8 mouse cellular contexts compared by ENCODE assay signal in genomic region chr8:72548644-72549313, GRCm38 (mm10). TPM values are rescaled to one million over a fixed set of nuclear protein-coding genes. Genes with fewer than 3 reads are reported as not detected.
DNase-seq lines count a peak whose midpoint lies in the region; ATAC-seq and TF ChIP-seq lines count a peak whose summit lies in the region.

No protein-coding gene starts in this region.

- no peaks in the 10 kb centered on the region for H3K27me3 ChIP-seq in heart, postnatal 0 days (ENCODE audit: control insufficient read depth, insufficient read depth, low read length)
- H3K27me3 ChIP-seq in liver, adult 2 months (ENCODE audit: control insufficient read depth, insufficient read depth, low read length), result no peaks in the 10 kb centered on the region

- H3K9me3 ChIP-seq in heart, postnatal 0 days (replicated peaks; ENCODE audit: control insufficient read depth, low read length), result no peaks in the 10 kb centered on the region

- DNase-seq in adrenal gland, postnatal 14 days, result peak; percentile 74
- no peak for DNase-seq in adrenal gland, adult 8-10 months
- DNase-seq in retina, embryonic 14.5 days (ENCODE audit: low spot score), result peak; percentile 16
- DNase-seq in retina, postnatal 1 day, result no peak
- DNase-seq in heart, postnatal 0 days (ENCODE audit: low spot score), result no peak
- DNase-seq in liver, adult 2 months (ENCODE audit: extremely low read depth, low read depth, low spot score), result no peak
- no peak for DNase-seq in urinary bladder, postnatal 4 days (ENCODE audit: low spot score in 2 of 2)

- peak overlapping the region; percentile 79 for H3K4me3 ChIP-seq in heart, postnatal 0 days (ENCODE audit: low read depth, low read length)
- H3K4me3 ChIP-seq in liver, adult 2 months (ENCODE audit: insufficient read depth, low read depth, low read length), result peak overlapping the region; percentile 77

- peak; percentile 67 for ATAC-seq in heart, postnatal 0 days (ENCODE audit: insufficient read depth, low read depth)
- ATAC-seq in neutrophil, adult 5-6 weeks (ENCODE audit: extremely low read depth, insufficient number of reproducible peaks, low FRiP score, poor library complexity, severe bottlenecking), result peak; percentile 31

- peaks cover 14% of the 10 kb centered on the region; the same call in 1 of the 2 replicates for H3K36me3 ChIP-seq in heart, postnatal 0 days (replicated peaks; ENCODE audit: control insufficient read depth, insufficient read depth, low read length)
- H3K36me3 ChIP-seq in liver, adult 2 months (ENCODE audit: control insufficient read depth, insufficient read depth, low read length), result no peaks in the 10 kb centered on the region; the same call in 1 of the 2 replicates

- peaks cover 37% of the 10 kb centered on the region for H3K79me2 ChIP-seq in liver, adult 2 months (ENCODE audit: control insufficient read depth, insufficient read depth, low read length)

- TF ChIP-seq POLR2A in liver, adult 2 months (IDR thresholded peaks at IDR 0.05; ENCODE audit: extremely low read depth, insufficient read depth, low read length), result no peak

- TF ChIP-seq CTCF in heart, postnatal 0 days (IDR thresholded peaks at IDR 0.05; ENCODE audit: low read depth), result no peak
- no peak for TF ChIP-seq CTCF in liver, adult 2 months (IDR thresholded peaks at IDR 0.05; ENCODE audit: low read depth, low read length)

- H3K9ac ChIP-seq in heart, postnatal 0 days (replicated peaks; ENCODE audit: low read depth, low read length), result peak overlapping the region; percentile 96
- H3K9ac ChIP-seq in liver, adult 2 months (ENCODE audit: low read depth, low read length), result peak overlapping the region; percentile 70

- under 1% methylated on average over 43 of the region's 45 CpGs for WGBS in heart, postnatal 0 days
- WGBS in liver, adult 2 months, result under 1% methylated on average over 44 of the region's 45 CpGs

- peak overlapping the region; percentile 94 for H3K4me2 ChIP-seq in heart, postnatal 0 days (ENCODE audit: low read depth, low read length)

- peaks cover 17% of the 10 kb centered on the region for H3K4me1 ChIP-seq in heart, postnatal 0 days (ENCODE audit: control insufficient read depth, insufficient read depth)
- H3K4me1 ChIP-seq in liver, adult 2 months (ENCODE audit: control insufficient read depth, insufficient read depth, low read length), result peaks cover 10% of the 10 kb centered on the region

- H3K27ac ChIP-seq in heart, postnatal 0 days (ENCODE audit: low read depth), result peak overlapping the region; percentile 93
- H3K27ac ChIP-seq in liver, adult 2 months (replicated peaks; ENCODE audit: insufficient read depth, low read depth, low read length), result peak overlapping the region; percentile 54

- no peak for TF ChIP-seq EP300 in heart, postnatal 0 days (IDR thresholded peaks at IDR 0.05; ENCODE audit: low read depth)

RNA-seq across cellular contexts. Expression of gene Med26, which starts 0.7 kb away (rescaled TPM):
- total RNA-seq in adrenal gland, postnatal 14 days (2021), result 9.5 and 10.0 TPM in 2 replicates
- total RNA-seq in adrenal gland, adult 8-10 months (2022), result 1 to 10 TPM; 8.4 to 9.7 (median 9.2) TPM
- 6.0 and 17.0 TPM in 2 replicates for total RNA-seq in heart, postnatal 0 days (2014; rRNA removed; ENCODE audit: low replicate concordance)
- 6.2 and 6.6 TPM in 2 replicates for polyA plus RNA-seq in heart, postnatal 0 days (2015; fragmentation: Nextera tagmentation; extraction: Ambion mirVana)
- 1.3 and 1.8 TPM in 2 replicates for total RNA-seq in liver, adult 2 months (2014; rRNA removed)
- 4.4 and 6.0 TPM in 2 replicates for polyA plus RNA-seq in liver, adult 2 months (2012; rRNA removed)
- 9.1 and 10.1 TPM in 2 replicates for total RNA-seq in neutrophil, adult 5-6 weeks (2017)

RNA-seq across cellular contexts. Expression of gene Smim7, which starts 22.1 kb away (rescaled TPM):
- total RNA-seq in adrenal gland, postnatal 14 days (2021), result 79.7 and 95.5 TPM in 2 replicates
- 100 to 1,000 TPM; 129 to 150 (median 136) TPM for total RNA-seq in adrenal gland, adult 8-10 months (2022)
- 101 and 108 TPM in 2 replicates for total RNA-seq in heart, postnatal 0 days (2014; rRNA removed; ENCODE audit: low replicate concordance)
- polyA plus RNA-seq in heart, postnatal 0 days (2015; fragmentation: Nextera tagmentation; extraction: Ambion mirVana), result 116 and 120 TPM in 2 replicates
- 32.4 and 33.4 TPM in 2 replicates for total RNA-seq in liver, adult 2 months (2014; rRNA removed)
- 22.6 and 26.0 TPM in 2 replicates for polyA plus RNA-seq in liver, adult 2 months (2012; rRNA removed)
- 36.3 and 46.4 TPM in 2 replicates for total RNA-seq in neutrophil, adult 5-6 weeks (2017)

RNA-seq across cellular contexts. Expression of gene Tmem38a, which starts 23.1 kb away (rescaled TPM):
- total RNA-seq in adrenal gland, postnatal 14 days (2021), result 9.3 and 10.5 TPM in 2 replicates
- total RNA-seq in adrenal gland, adult 8-10 months (2022), result 10 to 100 TPM in 2 of 4 experiments, 1 to 10 TPM in 2; 8.6 to 12.5 (median 9.9) TPM
- 278 and 325 TPM in 2 replicates for total RNA-seq in heart, postnatal 0 days (2014; rRNA removed; ENCODE audit: low replicate concordance)
- polyA plus RNA-seq in heart, postnatal 0 days (2015; fragmentation: Nextera tagmentation; extraction: Ambion mirVana), result 205 and 214 TPM in 2 replicates
- 2.6 and 2.7 TPM in 2 replicates for total RNA-seq in liver, adult 2 months (2014; rRNA removed)
- 3.0 and 3.5 TPM in 2 replicates for polyA plus RNA-seq in liver, adult 2 months (2012; rRNA removed)
- total RNA-seq in neutrophil, adult 5-6 weeks (2017), result 20.3 and 23.6 TPM in 2 replicates

RNA-seq across cellular contexts. Expression of gene Slc35e1, which starts 56.4 kb away (rescaled TPM):
- total RNA-seq in adrenal gland, postnatal 14 days (2021), result 33.6 and 34.9 TPM in 2 replicates
- total RNA-seq in adrenal gland, adult 8-10 months (2022), result 10 to 100 TPM; 31.1 to 40.8 (median 35.2) TPM
- 34.2 and 35.7 TPM in 2 replicates for total RNA-seq in heart, postnatal 0 days (2014; rRNA removed; ENCODE audit: low replicate concordance)
- 6.7 and 7.7 TPM in 2 replicates for polyA plus RNA-seq in heart, postnatal 0 days (2015; fragmentation: Nextera tagmentation; extraction: Ambion mirVana)
- total RNA-seq in liver, adult 2 months (2014; rRNA removed), result 20.0 and 26.5 TPM in 2 replicates
- 55.6 and 59.8 TPM in 2 replicates for polyA plus RNA-seq in liver, adult 2 months (2012; rRNA removed)
- 55.1 and 65.8 TPM in 2 replicates for total RNA-seq in neutrophil, adult 5-6 weeks (2017)

Comparison
In these comparisons a context has a peak if more than half of its experiments do, and no peak if none do; other contexts are left out.
1. DNase-seq: peak in adrenal gland, postnatal 14 days (single experiment) and retina, embryonic 14.5 days (single experiment); none in adrenal gland, adult 8-10 months (single experiment), retina, postnatal 1 day (single experiment), heart, postnatal 0 days (single experiment), liver, adult 2 months (single experiment) and urinary bladder, postnatal 4 days (0 of 2).
2. RNA of gene Tmem38a, which starts 23.1 kb away (total RNA-seq): 278 to 325 TPM in heart, postnatal 0 days; 20.3 to 23.6 TPM in neutrophil, adult 5-6 weeks, 8.6 to 12.5 TPM in adrenal gland, adult 8-10 months, 9.3 to 10.5 TPM in adrenal gland, postnatal 14 days and 2.6 to 2.7 TPM in liver, adult 2 months; every median in the first group is over 10 times any median in the second.